Comparison of ENCODE assay signal across 14 mouse cellular contexts in genomic region chr13:25069765-25070164, GRCm38 (mm10). TPM values are rescaled to one million over a fixed set of nuclear protein-coding genes. Genes with fewer than 3 reads are reported as not detected.
"Had no signal": no experiment of that assay in that cellular context is flagged by ENCODE, and none has a peak within 500 bp of the region (broad histone marks: within the 10 kb centered on the region; RNA-seq: fewer than 3 reads in every experiment).

No protein-coding gene starts in this region.

- H3K27ac ChIP-seq: limb, embryonic 10.5 days; liver, embryonic 15.5 days; macrophage; midbrain, embryonic 15.5 days; neural tube, embryonic 12.5 days; stomach, postnatal 0 days had no signal

- H3K36me3 ChIP-seq: limb, embryonic 10.5 days; liver, embryonic 15.5 days; midbrain, embryonic 15.5 days; neural tube, embryonic 12.5 days had no signal

- H3K9ac ChIP-seq: liver, embryonic 15.5 days; midbrain, embryonic 15.5 days; neural tube, embryonic 12.5 days had no signal

- DNase-seq: kidney, postnatal 10 days had no signal

- H3K27me3 ChIP-seq: liver, embryonic 15.5 days; midbrain, embryonic 15.5 days; neural tube, embryonic 12.5 days had no signal

- H3K9me3 ChIP-seq: limb, embryonic 10.5 days; liver, embryonic 15.5 days; midbrain, embryonic 15.5 days; neural tube, embryonic 12.5 days had no signal

- H3K4me3 ChIP-seq: limb, embryonic 10.5 days; liver, embryonic 15.5 days; megakaryocyte, embryonic 14.5 days; midbrain, embryonic 15.5 days; neural tube, embryonic 12.5 days had no signal

- H3K4me1 ChIP-seq: limb, embryonic 10.5 days; liver, embryonic 15.5 days; megakaryocyte, embryonic 14.5 days; midbrain, embryonic 15.5 days; neural tube, embryonic 12.5 days had no signal

- ATAC-seq: intestine, embryonic 16.5 days; lung, postnatal 0 days; midbrain, embryonic 15.5 days had no signal

- H3K4me2 ChIP-seq: liver, embryonic 11.5 days; liver, embryonic 15.5 days; midbrain, embryonic 11.5 days; midbrain, embryonic 15.5 days; neural tube, embryonic 12.5 days had no signal

RNA-seq across cellular contexts. Expression of gene Dcdc2a, which starts 14.0 kb away (rescaled TPM):
- total RNA-seq: monocyte, adult 5-6 weeks; neutrophil, adult 5-6 weeks had no signal
- polyA plus RNA-seq: macrophage had no signal
